Mouse (Mus musculus): ENCODE measurements around the gene Tmem156. TPM values are rescaled to one million over a fixed set of nuclear protein-coding genes. Genes with fewer than 3 reads are reported as not detected.

Gene Tmem156
- polyA plus RNA-seq, 1 experiment from 2014 or later = 0.39 TPM

GRCm38 (mm10) chr5:65073247-65073646, 18.7 kb downstream of the Tmem156 start:
- ATAC-seq = no peak
- H3K9ac ChIP-seq = no peak overlapping the region
- WGBS (ENCODE audit: insufficient replicate concordance) = 53% methylated on average over 4 of the region's 4 CpGs

DNA sequence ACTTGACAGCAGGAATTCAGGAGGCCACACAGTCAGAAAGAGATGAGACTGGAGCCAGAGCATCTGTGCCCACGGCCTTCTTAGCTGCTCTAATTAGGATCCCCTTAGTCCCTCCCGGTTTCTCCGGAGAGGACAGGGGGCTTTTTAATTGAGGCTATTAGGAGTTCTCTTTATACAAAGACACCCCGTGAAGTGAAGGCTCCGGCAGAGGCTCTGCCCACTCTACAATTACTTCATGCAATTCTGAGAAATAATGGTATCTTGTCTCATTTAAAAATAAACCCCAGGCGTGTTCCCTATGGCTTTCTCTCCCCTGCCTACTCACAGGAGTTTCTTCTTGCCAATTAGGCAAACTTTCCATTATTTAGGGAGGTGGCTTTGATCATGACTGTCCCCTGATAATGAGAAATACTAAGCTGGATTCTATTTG, 20.2 kb downstream of the Tmem156 start:
- Histone ChIP-seq H3K27ac (no peak overlapping the region), H3K9me3 (replicated peaks) (no peaks in the 10 kb centered on the region), H3K9ac (no peak overlapping the region), H3K27me3 (replicated peaks) (no peaks in the 10 kb centered on the region), H3K36me3 (no peaks in the 10 kb centered on the region), H3K4me2 (no peak overlapping the region), H3K4me1 (no peaks in the 10 kb centered on the region), H3K4me3 (no peak overlapping the region)
- 58% methylated on average over 6 of the region's 6 CpGs for WGBS (ENCODE audit: insufficient replicate concordance)
- ATAC-seq = no peak

More at GRCm38 (mm10) chr5:65073247-65073646, 18.7 kb downstream of the Tmem156 start:
- Histone ChIP-seq H3K36me3 (no peaks in the 10 kb centered on the region), H3K4me1 (0 out of 2 replicates have a peak, but pooled peaks cover 3% of the 10 kb centered on the region), H3K4me2 (no peak overlapping the region), H3K27me3 (replicated peaks) (no peaks in the 10 kb centered on the region), H3K4me3 (no peak overlapping the region), H3K27ac (no peak overlapping the region), H3K9me3 (replicated peaks) (no peaks in the 10 kb centered on the region)

DNA sequence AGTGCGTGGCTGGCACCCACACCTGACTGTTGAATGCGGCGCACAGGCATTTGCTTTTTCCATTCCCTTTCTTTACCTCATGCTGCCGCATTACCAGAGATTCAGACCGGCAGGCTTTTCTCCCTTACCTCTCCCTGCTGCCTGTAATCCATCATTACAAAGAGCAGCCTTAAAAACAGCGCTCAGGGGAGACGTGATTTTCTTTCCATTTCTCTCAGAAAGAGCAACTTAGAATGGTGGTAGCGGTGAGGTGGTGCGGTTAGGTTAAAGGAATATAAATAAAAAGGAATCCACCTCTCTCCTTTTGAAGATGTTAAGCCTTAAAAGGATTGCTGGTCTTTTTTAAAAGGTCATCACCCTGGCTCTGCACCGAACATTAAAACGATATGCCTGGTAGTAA, 22.1 kb downstream of the Tmem156 start:
- no peak for ATAC-seq
- H3K9me3 ChIP-seq (replicated peaks) = no peaks in the 10 kb centered on the region
- no peak overlapping the region for H3K9ac ChIP-seq
- WGBS (ENCODE audit: insufficient replicate concordance) = 80% methylated on average over 11 of the region's 11 CpGs
- no peaks in the 10 kb centered on the region for H3K36me3 ChIP-seq
- H3K4me1 ChIP-seq = no peaks in the 10 kb centered on the region
- no peak overlapping the region for H3K4me3 ChIP-seq
- H3K27me3 ChIP-seq (replicated peaks) = no peaks in the 10 kb centered on the region
- no peak overlapping the region for H3K4me2 ChIP-seq
- H3K27ac ChIP-seq = no peak overlapping the region

DNA sequence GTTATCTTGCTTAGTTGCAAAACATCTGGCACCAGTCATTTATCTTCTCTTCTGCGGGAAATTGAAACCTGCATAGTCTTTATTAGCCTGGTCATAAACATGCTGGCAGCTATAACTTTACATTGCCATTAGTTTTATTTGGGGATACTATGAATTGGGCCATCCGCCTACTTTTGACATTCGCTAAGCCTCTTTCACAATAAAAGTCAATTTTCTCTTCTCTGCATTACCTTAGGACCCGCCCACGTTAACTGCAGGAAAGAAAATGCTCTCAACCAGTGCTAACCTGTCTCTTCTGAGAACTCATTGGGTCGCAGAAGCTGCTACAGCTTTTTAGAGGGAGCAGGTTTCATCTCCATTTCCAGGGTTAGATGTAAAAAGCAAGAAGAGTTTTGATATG, 23.8 kb downstream of the Tmem156 start:
- ATAC-seq = no peak

GRCm38 (mm10) chr5:65063266-65063665, 28.7 kb downstream of the Tmem156 start:
- Histone ChIP-seq H3K9me3 (replicated peaks) (no peaks in the 10 kb centered on the region), H3K36me3 (no peaks in the 10 kb centered on the region), H3K4me2 (no peak overlapping the region), H3K4me1 (no peaks in the 10 kb centered on the region), H3K9ac (no peak overlapping the region), H3K27me3 (replicated peaks) (no peaks in the 10 kb centered on the region), H3K4me3 (no peak overlapping the region), H3K27ac (no peak overlapping the region)
- WGBS (ENCODE audit: insufficient replicate concordance) = 68% methylated on average over 2 of the region's 2 CpGs
- ATAC-seq = no peak

More for the DNA sequence above, 23.8 kb downstream of the Tmem156 start:
- Histone ChIP-seq H3K9me3 (replicated peaks) (no peaks in the 10 kb centered on the region), H3K27me3 (replicated peaks) (no peaks in the 10 kb centered on the region), H3K9ac (no peak overlapping the region), H3K4me3 (no peak overlapping the region), H3K36me3 (no peaks in the 10 kb centered on the region), H3K27ac (no peak overlapping the region), H3K4me1 (no peaks in the 10 kb centered on the region), H3K4me2 (no peak overlapping the region)
- WGBS (ENCODE audit: insufficient replicate concordance) = 68% methylated on average over 6 of the region's 6 CpGs

GRCm38 (mm10) chr5:65062236-65062635, 29.7 kb downstream of the Tmem156 start:
- H3K9ac ChIP-seq = no peak overlapping the region
- H3K4me2 ChIP-seq = no peak overlapping the region
- H3K36me3 ChIP-seq = no peaks in the 10 kb centered on the region
- H3K9me3 ChIP-seq (replicated peaks) = no peaks in the 10 kb centered on the region
- ATAC-seq = no peak
- H3K27me3 ChIP-seq (replicated peaks) = no peaks in the 10 kb centered on the region
- H3K4me1 ChIP-seq = no peaks in the 10 kb centered on the region
- 76% methylated on average over 4 of the region's 4 CpGs for WGBS (ENCODE audit: insufficient replicate concordance)
- H3K27ac ChIP-seq = no peak overlapping the region
- no peak overlapping the region for H3K4me3 ChIP-seq

- Histone ChIP-seq H3K27me3 (replicated peaks) (no peaks in the 10 kb centered on the region), H3K36me3 (no peaks in the 10 kb centered on the region), H3K4me3 (no peak overlapping the region), H3K9ac (no peak overlapping the region), H3K9me3 (replicated peaks) (no peaks in the 10 kb centered on the region), H3K4me1 (no peaks in the 10 kb centered on the region), H3K4me2 (no peak overlapping the region), H3K27ac (no peak overlapping the region)
- ATAC-seq = no peak
- 56% methylated on average over 2 of the region's 2 CpGs for WGBS (ENCODE audit: insufficient replicate concordance)
Observed at GRCm38 (mm10) chr5:65059806-65060205, 32.1 kb downstream of the Tmem156 start.

GRCm38 (mm10) chr5:65057596-65057995, 34.3 kb downstream of the Tmem156 start:
- no peak overlapping the region for H3K27ac ChIP-seq
- H3K27me3 ChIP-seq (replicated peaks) = no peaks in the 10 kb centered on the region
- ATAC-seq = no peak
- no peaks in the 10 kb centered on the region for H3K9me3 ChIP-seq (replicated peaks)
- H3K4me2 ChIP-seq = no peak overlapping the region
- no peaks in the 10 kb centered on the region for H3K36me3 ChIP-seq
- no peak overlapping the region for H3K9ac ChIP-seq
- WGBS (ENCODE audit: insufficient replicate concordance) = 87% methylated on average over 6 of the region's 6 CpGs
- H3K4me3 ChIP-seq = no peak overlapping the region
- H3K4me1 ChIP-seq = no peaks in the 10 kb centered on the region

- H3K27me3 ChIP-seq (replicated peaks) = no peaks in the 10 kb centered on the region
- H3K9me3 ChIP-seq (replicated peaks) = no peaks in the 10 kb centered on the region
- H3K4me1 ChIP-seq = no peaks in the 10 kb centered on the region
- no peak overlapping the region for H3K9ac ChIP-seq
- H3K36me3 ChIP-seq = no peaks in the 10 kb centered on the region
- no peak for ATAC-seq
- 60% methylated on average over 3 of the region's 3 CpGs for WGBS (ENCODE audit: insufficient replicate concordance)
- no peak overlapping the region for H3K4me2 ChIP-seq
- no peak overlapping the region for H3K27ac ChIP-seq
- H3K4me3 ChIP-seq = no peak overlapping the region
Observed at GRCm38 (mm10) chr5:65051513-65051912, 40.4 kb downstream of the Tmem156 start.

- Histone ChIP-seq H3K9ac (no peak overlapping the region), H3K4me3 (no peak overlapping the region), H3K9me3 (replicated peaks) (no peaks in the 10 kb centered on the region), H3K4me1 (no peaks in the 10 kb centered on the region), H3K4me2 (no peak overlapping the region), H3K27me3 (replicated peaks) (no peaks in the 10 kb centered on the region), H3K27ac (no peak overlapping the region), H3K36me3 (no peaks in the 10 kb centered on the region)
- ATAC-seq = no peak
- 70% methylated on average over 5 of the region's 5 CpGs for WGBS (ENCODE audit: insufficient replicate concordance)
Observed at GRCm38 (mm10) chr5:65049880-65050279, 42.1 kb downstream of the Tmem156 start.

DNA sequence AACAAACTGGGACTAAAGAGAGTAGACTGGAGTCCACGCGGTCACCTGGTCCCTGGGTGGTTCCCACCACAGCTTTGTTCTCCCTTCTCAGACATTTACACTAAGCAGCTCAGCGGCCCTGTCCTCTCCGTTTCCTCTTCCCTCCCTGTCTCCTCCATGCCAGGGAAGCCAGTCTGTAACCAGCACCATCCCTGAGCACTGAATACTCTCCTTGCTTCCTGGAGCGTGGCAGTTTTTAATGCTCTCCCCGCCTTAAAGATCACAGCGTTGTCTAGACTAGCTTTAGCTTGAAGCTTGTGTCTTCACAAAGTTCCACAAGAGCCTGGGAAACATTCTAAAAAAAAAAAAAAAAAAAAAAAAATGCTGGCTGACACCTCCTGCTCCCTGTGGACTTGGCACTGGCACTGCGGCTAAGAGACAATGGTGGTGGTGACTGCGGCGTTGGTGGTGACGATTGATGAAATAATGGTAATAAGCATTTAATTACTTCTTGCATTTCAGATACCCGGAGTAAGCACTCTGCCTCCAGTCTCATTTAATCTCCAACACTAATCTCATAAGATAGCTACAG, 44.6 kb downstream of the Tmem156 start:
- no peak for ATAC-seq
- H3K27ac ChIP-seq = no peak overlapping the region
- H3K4me2 ChIP-seq = no peak overlapping the region
- no peak overlapping the region for H3K4me3 ChIP-seq
- no peaks in the 10 kb centered on the region for H3K36me3 ChIP-seq
- no peaks in the 10 kb centered on the region for H3K4me1 ChIP-seq
- 71% methylated on average over 12 of the region's 12 CpGs for WGBS (ENCODE audit: insufficient replicate concordance)
- H3K9me3 ChIP-seq (replicated peaks) = no peaks in the 10 kb centered on the region
- no peak overlapping the region for H3K9ac ChIP-seq
- H3K27me3 ChIP-seq (replicated peaks) = no peaks in the 10 kb centered on the region

DNA sequence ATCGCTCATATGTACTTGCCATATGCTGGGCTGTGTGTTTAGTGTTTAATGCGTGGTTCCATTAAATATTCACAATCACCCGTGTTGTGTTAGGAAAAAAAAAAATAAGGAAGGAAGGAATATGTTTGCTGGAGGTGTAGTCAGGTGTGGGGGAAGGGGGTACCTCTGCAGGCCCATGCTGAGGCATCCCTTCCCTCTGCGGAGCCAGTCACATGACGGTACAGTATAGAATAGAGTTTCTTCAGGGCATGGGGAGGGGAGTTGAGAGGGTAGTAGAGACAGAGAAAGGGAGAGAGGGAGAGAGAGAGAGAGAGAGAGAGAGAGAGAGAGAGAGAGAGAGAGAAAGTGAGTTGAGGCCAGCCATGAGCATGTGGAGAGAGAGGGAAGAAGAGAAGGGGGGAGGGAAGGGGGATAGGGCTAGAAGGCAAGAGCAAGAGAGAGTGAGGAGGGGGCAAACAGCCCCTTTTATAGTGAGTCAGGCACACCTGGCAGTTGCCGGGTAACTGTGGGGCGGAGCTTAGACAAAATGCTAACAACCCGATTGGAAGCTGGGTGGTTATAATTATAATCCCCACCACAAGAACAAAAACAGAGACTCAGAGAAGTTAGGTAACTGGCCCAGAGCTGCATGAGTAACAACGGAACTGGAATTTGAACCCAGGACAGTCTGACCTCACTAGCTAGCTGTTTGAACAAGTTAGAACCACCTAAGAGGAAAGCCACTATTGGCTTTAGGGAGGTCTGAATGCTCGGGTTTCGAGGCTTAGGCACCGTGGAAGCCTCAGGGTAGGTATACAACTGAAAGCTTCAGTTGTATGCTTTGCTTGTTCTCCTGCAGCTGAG, 45.3 kb downstream of the Tmem156 start:
- Histone ChIP-seq H3K9ac (no peak overlapping the region), H3K27me3 (replicated peaks) (no peaks in the 10 kb centered on the region), H3K27ac (no peak overlapping the region), H3K4me1 (no peaks in the 10 kb centered on the region), H3K4me2 (no peak overlapping the region), H3K36me3 (no peaks in the 10 kb centered on the region), H3K9me3 (replicated peaks) (no peaks in the 10 kb centered on the region), H3K4me3 (no peak overlapping the region)
- ATAC-seq = no peak
- 55% methylated on average over 12 of the region's 12 CpGs for WGBS (ENCODE audit: insufficient replicate concordance)

Data from liver, embryonic 12.5 days (tissue).